Mouse (Mus musculus) limb, embryonic 15.5 days (tissue): ENCODE data around the gene Pim3. TPM values are rescaled to one million over a fixed set of nuclear protein-coding genes. Genes with fewer than 3 reads are reported as not detected.

Experiments used
- ATAC-seq: fragments of 200-750 bp; cut with Nextera tagmentation; 2 replicates; pipeline ENCODE4 v1.8.0; 2017; ENCODE audit warnings: low read depth, moderate TSS enrichment; ENCODE audit not compliant: insufficient number of reproducible peaks, low FRiP score, low TSS enrichment
- H3K27ac ChIP-seq: fragments of 300-500 bp; sonication (generic); 2 replicates; pipeline ENCODE4 v1.5.1; 2015; ENCODE audit warnings: moderate library complexity, mild to moderate bottlenecking, inconsistent platforms
- H3K27me3 ChIP-seq: fragments of 300-500 bp; sonication (generic); 2 replicates; pipeline ENCODE4 v1.6.1; 2015; ENCODE audit warnings: inconsistent platforms
- H3K36me3 ChIP-seq: fragments of 300-500 bp; sonication (generic); 2 replicates; pipeline ENCODE4 v1.6.1; 2015; ENCODE audit warnings: inconsistent platforms
- H3K4me1 ChIP-seq: fragments of 300-500 bp; sonication (generic); 2 replicates; pipeline ENCODE4 v1.6.1; 2015; ENCODE audit warnings: inconsistent platforms
- H3K4me2 ChIP-seq: fragments of 300-500 bp; sonication (generic); 2 replicates; pipeline ENCODE4 v1.6.1; 2015; ENCODE audit warnings: mild to moderate bottlenecking, inconsistent platforms
- H3K4me3 ChIP-seq: fragments of 300-500 bp; sonication (generic); 2 replicates; pipeline ENCODE4 v1.5.1; 2015; ENCODE audit warnings: mild to moderate bottlenecking, inconsistent platforms
- H3K9ac ChIP-seq: fragments of 300-500 bp; sonication (generic); 2 replicates; pipeline ENCODE4 v1.6.1; 2015; ENCODE audit warnings: inconsistent platforms
- H3K9me3 ChIP-seq: fragments of 300-500 bp; sonication (generic); 2 replicates; pipeline ENCODE4 v1.6.1; 2016; ENCODE audit warnings: inconsistent platforms
- WGBS: fragments of 180-500 bp; shearing (Covaris S2); methylation state at CpG from one replicate; pipeline ENCODE4 v1.1.7; 2015; 5-methylcytosine and 5-hydroxymethylcytosine counted together
- polyA plus RNA-seq: library from polyadenylated mRNA; unstranded; fragments of >200 nt; fragmentation: Nextera tagmentation; extraction: Ambion mirVana; gene quantifications from 2 replicates; pipeline ENCODE4 v1.2.1, GENCODE M21; 2015

Gene Pim3
- polyA plus RNA-seq, 1 experiment from 2014 or later, result 52.9 TPM

GRCm38 (mm10) chr15:88875625-88876081, 13.7 kb downstream of the Pim3 start:
- no peak; the same call in 1 of the 2 replicates for ATAC-seq
- Histone ChIP-seq H3K27me3 (no peaks in the 10 kb centered on the region), H3K4me1 (peaks cover 8% of the 10 kb centered on the region), H3K27ac (no peak overlapping the region), H3K9ac (no peak overlapping the region), H3K36me3 (no peaks in the 10 kb centered on the region), H3K9me3 (no peaks in the 10 kb centered on the region), H3K4me3 (no peak overlapping the region), H3K4me2 (no peak overlapping the region)
- 29% methylated on average over 10 of the region's 10 CpGs for WGBS

GRCm38 (mm10) chr15:88876155-88877020, 14.4 kb downstream of the Pim3 start:
- Histone ChIP-seq H3K27ac (no peak overlapping the region), H3K4me2 (peak overlapping the region; percentile 31), H3K4me1 (peaks cover 8% of the 10 kb centered on the region), H3K9me3 (no peaks in the 10 kb centered on the region), H3K27me3 (no peaks in the 10 kb centered on the region), H3K4me3 (no peak overlapping the region), H3K9ac (no peak overlapping the region), H3K36me3 (no peaks in the 10 kb centered on the region)
- WGBS, result 13% methylated on average over 28 of the region's 28 CpGs
- ATAC-seq, result peak; percentile 21; the same call in 1 of the 2 replicates

- H3K36me3 ChIP-seq, result no peaks in the 10 kb centered on the region
- no peak overlapping the region for H3K4me3 ChIP-seq
- WGBS, result 71% methylated on average over 10 of the region's 10 CpGs
- no peaks in the 10 kb centered on the region for H3K27me3 ChIP-seq
- ATAC-seq, result no peak
- no peak overlapping the region for H3K4me2 ChIP-seq
- peaks cover 8% of the 10 kb centered on the region for H3K4me1 ChIP-seq
- no peak overlapping the region for H3K9ac ChIP-seq
- H3K27ac ChIP-seq, result no peak overlapping the region
- H3K9me3 ChIP-seq, result no peaks in the 10 kb centered on the region
These were observed 15.0 kb downstream of the Pim3 start for GRCm38 (mm10) chr15:88877021-88877400.

GRCm38 (mm10) chr15:88881253-88882044, 19.5 kb downstream of the Pim3 start:
- Histone ChIP-seq H3K4me2 (no peak overlapping the region), H3K9ac (no peak overlapping the region), H3K9me3 (no peaks in the 10 kb centered on the region), H3K36me3 (no peaks in the 10 kb centered on the region), H3K27me3 (no peaks in the 10 kb centered on the region), H3K4me1 (peaks cover 2% of the 10 kb centered on the region), H3K4me3 (no peak overlapping the region), H3K27ac (no peak overlapping the region)
- no peak for ATAC-seq
- 53% methylated on average over 22 of the region's 22 CpGs for WGBS

- Histone ChIP-seq H3K9me3 (no peaks in the 10 kb centered on the region), H3K4me3 (no peak overlapping the region), H3K9ac (no peak overlapping the region), H3K4me2 (no peak overlapping the region), H3K27me3 (no peaks in the 10 kb centered on the region), H3K36me3 (no peaks in the 10 kb centered on the region), H3K27ac (no peak overlapping the region), H3K4me1 (no peaks in the 10 kb centered on the region)
- no peak for ATAC-seq
- 56% methylated on average over 4 of the region's 4 CpGs for WGBS
These were observed 20.9 kb downstream of the Pim3 start for GRCm38 (mm10) chr15:88882851-88883250.

GRCm38 (mm10) chr15:88883342-88883741, 21.4 kb downstream of the Pim3 start:
- WGBS, result 80% methylated on average over 9 of the region's 9 CpGs

GRCm38 (mm10) chr15:88885376-88885775, 23.4 kb downstream of the Pim3 start:
- ATAC-seq, result no peak
- H3K27me3 ChIP-seq, result 0 out of 2 replicates have a peak, but pooled peaks cover 6% of the 10 kb centered on the region
- no peaks in the 10 kb centered on the region for H3K9me3 ChIP-seq
- no peak overlapping the region for H3K4me3 ChIP-seq
- H3K36me3 ChIP-seq, result no peaks in the 10 kb centered on the region
- WGBS, result 87% methylated on average over 6 of the region's 6 CpGs
- H3K4me2 ChIP-seq, result no peak overlapping the region
- peaks cover 3% of the 10 kb centered on the region for H3K4me1 ChIP-seq
- H3K27ac ChIP-seq, result no peak overlapping the region
- H3K9ac ChIP-seq, result no peak overlapping the region

More at GRCm38 (mm10) chr15:88883342-88883741, 21.4 kb downstream of the Pim3 start:
- H3K27me3 ChIP-seq, result no peaks in the 10 kb centered on the region
- H3K9ac ChIP-seq, result no peak overlapping the region
- no peak overlapping the region for H3K4me3 ChIP-seq
- no peaks in the 10 kb centered on the region for H3K4me1 ChIP-seq
- H3K9me3 ChIP-seq, result no peaks in the 10 kb centered on the region
- no peak overlapping the region for H3K4me2 ChIP-seq
- H3K27ac ChIP-seq, result no peak overlapping the region
- H3K36me3 ChIP-seq, result no peaks in the 10 kb centered on the region
- ATAC-seq, result no peak

GRCm38 (mm10) chr15:88889032-88889431, 27.0 kb downstream of the Pim3 start:
- Histone ChIP-seq H3K9ac (no peak overlapping the region), H3K27ac (peak overlapping the region; percentile 70), H3K36me3 (no peaks in the 10 kb centered on the region), H3K27me3 (0 out of 2 replicates have a peak, but pooled peaks cover 6% of the 10 kb centered on the region), H3K4me2 (no peak overlapping the region), H3K4me3 (no peak overlapping the region), H3K4me1 (peaks cover 14% of the 10 kb centered on the region), H3K9me3 (no peaks in the 10 kb centered on the region; the same call in 1 of the 2 replicates)
- WGBS, result 58% methylated on average over 3 of the region's 3 CpGs
- peak; percentile 63 for ATAC-seq

GRCm38 (mm10) chr15:88889994-88890393, 28.0 kb downstream of the Pim3 start:
- peaks cover 14% of the 10 kb centered on the region for H3K4me1 ChIP-seq
- peak overlapping the region; percentile 88 for H3K4me2 ChIP-seq
- H3K9ac ChIP-seq, result no peak overlapping the region
- H3K36me3 ChIP-seq, result no peaks in the 10 kb centered on the region
- no peaks in the 10 kb centered on the region; the same call in 1 of the 2 replicates for H3K9me3 ChIP-seq
- peak overlapping the region; percentile 48 for H3K4me3 ChIP-seq
- 0 out of 2 replicates have a peak, but pooled peaks cover 6% of the 10 kb centered on the region for H3K27me3 ChIP-seq
- H3K27ac ChIP-seq, result peak overlapping the region; percentile 70; the same call in 1 of the 2 replicates
- ATAC-seq, result no peak
- 77% methylated on average over 3 of the region's 3 CpGs for WGBS

GRCm38 (mm10) chr15:88890751-88891675, 29.0 kb downstream of the Pim3 start:
- Histone ChIP-seq H3K36me3 (no peaks in the 10 kb centered on the region), H3K9ac (0 out of 2 replicates have a peak overlapping the region, but pooled peaks have one; percentile 17), H3K4me2 (peak overlapping the region; percentile 88), H3K4me1 (peaks cover 14% of the 10 kb centered on the region), H3K27ac (peak overlapping the region; percentile 57), H3K27me3 (0 out of 2 replicates have a peak, but pooled peaks cover 6% of the 10 kb centered on the region), H3K4me3 (peak overlapping the region; percentile 48), H3K9me3 (no peaks in the 10 kb centered on the region; the same call in 1 of the 2 replicates)
- ATAC-seq, result peak; percentile 62
- 1% methylated on average over 41 of the region's 41 CpGs for WGBS

GRCm38 (mm10) chr15:88891676-88892040, 29.7 kb downstream of the Pim3 start:
- Histone ChIP-seq H3K4me3 (no peak overlapping the region), H3K9ac (no peak overlapping the region), H3K9me3 (no peaks in the 10 kb centered on the region; the same call in 1 of the 2 replicates), H3K36me3 (no peaks in the 10 kb centered on the region), H3K4me2 (peak overlapping the region; percentile 88; the same call in 1 of the 2 replicates), H3K4me1 (peaks cover 14% of the 10 kb centered on the region), H3K27ac (no peak overlapping the region), H3K27me3 (0 out of 2 replicates have a peak, but pooled peaks cover 6% of the 10 kb centered on the region)
- 70% methylated on average over 8 of the region's 8 CpGs for WGBS
- no peak for ATAC-seq
